Mouse (Mus musculus): ENCODE results near the gene Fscn3. TPM values are rescaled to one million over a fixed set of nuclear protein-coding genes. Genes with fewer than 3 reads are reported as not detected.

The Fscn3 gene
- not detected in 2 replicates for polyA plus RNA-seq (2016; fragmentation: Nextera tagmentation; extraction: Ambion mirVana)

GRCm38 (mm10) chr6:28427096-28427839 lies at the start of gene Fscn3:
Fscn3 (plus strand) TSS chr6:28427789.
- Histone ChIP-seq H3K27ac (no peak within 1 kb of the TSS), H3K4me1 (peaks cover 21% of the 10 kb centered on the region), H3K36me3 (peaks cover 21% of the 10 kb centered on the region), H3K9me3 (no peaks in the 10 kb centered on the region), H3K4me3 (no peak within 1 kb of the TSS), H3K27me3 (ENCODE audit: insufficient read depth, poor library complexity, severe bottlenecking) (no peaks in the 10 kb centered on the region)
- 81% methylated on average over 3 of the region's 3 CpGs for WGBS
- no peak for DNase-seq (ENCODE audit: low spot score)

GRCm38 (mm10) chr6:28381983-28382382 lies 45.6 kb upstream of the Fscn3 start:
- Histone ChIP-seq H3K36me3 (no peaks in the 10 kb centered on the region), H3K4me1 (no peaks in the 10 kb centered on the region), H3K27ac (no peak overlapping the region), H3K27me3 (ENCODE audit: insufficient read depth, poor library complexity, severe bottlenecking) (no peaks in the 10 kb centered on the region), H3K9me3 (no peaks in the 10 kb centered on the region), H3K4me3 (no peak overlapping the region)
- no peak for DNase-seq (ENCODE audit: low spot score)
- WGBS: 53% methylated on average over 4 of the region's 4 CpGs

- H3K36me3 ChIP-seq: no peaks in the 10 kb centered on the region
- no peaks in the 10 kb centered on the region for H3K27me3 ChIP-seq (ENCODE audit: insufficient read depth, poor library complexity, severe bottlenecking)
- 75% methylated on average over 3 of the region's 3 CpGs for WGBS
- H3K9me3 ChIP-seq: no peaks in the 10 kb centered on the region
- no peak for DNase-seq (ENCODE audit: low spot score)
- H3K27ac ChIP-seq: no peak overlapping the region
- H3K4me1 ChIP-seq: no peaks in the 10 kb centered on the region
- H3K4me3 ChIP-seq: no peak overlapping the region
Measured at GRCm38 (mm10) chr6:28385169-28385568, 42.4 kb upstream of the Fscn3 start.

DNA sequence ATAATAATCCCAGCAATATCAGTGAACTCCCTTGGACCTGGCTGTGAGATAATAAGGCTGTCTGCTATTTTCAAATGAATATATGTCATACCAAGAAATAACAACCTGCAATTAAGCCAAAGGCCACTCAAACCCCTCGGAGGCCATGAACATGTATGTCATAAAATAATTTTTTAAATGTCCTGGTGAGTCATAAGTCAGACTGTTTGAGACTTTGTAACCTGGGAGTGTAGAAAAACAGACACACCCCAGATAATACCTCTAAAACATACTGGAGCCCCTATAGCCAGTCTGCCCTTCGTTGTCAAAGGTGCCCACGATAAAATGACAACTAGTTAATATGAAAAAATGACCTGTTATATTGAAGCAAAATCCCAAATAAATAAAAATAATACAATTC lies 38.6 kb upstream of the Fscn3 start:
- Histone ChIP-seq H3K9me3 (no peaks in the 10 kb centered on the region), H3K27ac (no peak overlapping the region), H3K4me3 (no peak overlapping the region), H3K36me3 (no peaks in the 10 kb centered on the region), H3K4me1 (no peaks in the 10 kb centered on the region), H3K27me3 (ENCODE audit: insufficient read depth, poor library complexity, severe bottlenecking) (peaks cover 8% of the 10 kb centered on the region)
- DNase-seq (ENCODE audit: low spot score): no peak
- 76% methylated on average over 3 of the region's 3 CpGs for WGBS

GRCm38 (mm10) chr6:28396051-28396852 lies 31.3 kb upstream of the Fscn3 start:
- Histone ChIP-seq H3K36me3 (no peaks in the 10 kb centered on the region), H3K4me3 (peak overlapping the region; percentile 59; the same call in 1 of the 2 replicates), H3K4me1 (peaks cover 3% of the 10 kb centered on the region; the same call in 1 of the 2 replicates), H3K27ac (no peak overlapping the region), H3K27me3 (ENCODE audit: insufficient read depth, poor library complexity, severe bottlenecking) (peaks cover 49% of the 10 kb centered on the region), H3K9me3 (peaks cover 2% of the 10 kb centered on the region; the same call in 1 of the 2 replicates)
- WGBS: 29% methylated on average over 15 of the region's 15 CpGs
- no peak for DNase-seq (ENCODE audit: low spot score)

DNA sequence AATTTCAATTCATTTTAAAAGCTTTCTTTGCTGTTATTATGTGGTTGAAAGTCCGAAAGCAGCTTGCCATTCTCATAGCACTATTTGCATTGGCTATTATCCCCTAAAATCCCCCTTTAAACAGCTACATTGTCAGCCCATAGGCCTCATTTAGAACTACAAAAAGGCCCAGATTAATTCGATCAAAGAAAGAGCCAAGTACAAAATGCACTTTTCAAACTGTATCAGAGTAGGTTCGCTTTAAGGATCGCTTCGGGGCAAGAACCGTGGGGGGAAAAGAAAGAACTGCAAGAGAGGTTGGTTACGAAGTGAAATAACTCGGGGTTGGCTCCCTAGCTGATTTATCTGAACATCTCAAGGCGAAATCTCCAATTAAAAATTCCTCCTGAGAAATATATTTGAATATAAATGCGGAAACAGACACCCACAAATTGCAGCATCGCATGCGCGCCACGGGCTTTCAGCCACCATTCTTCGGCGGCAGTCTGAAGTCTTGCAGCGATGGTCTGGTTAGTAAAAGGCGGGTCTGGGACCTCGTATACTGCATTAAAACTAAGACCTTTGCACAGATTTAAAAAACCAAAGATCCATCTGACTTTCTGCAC lies 30.6 kb upstream of the Fscn3 start:
- no peak for DNase-seq (ENCODE audit: low spot score)
- peaks cover 2% of the 10 kb centered on the region; the same call in 1 of the 2 replicates for H3K9me3 ChIP-seq
- H3K27me3 ChIP-seq (ENCODE audit: insufficient read depth, poor library complexity, severe bottlenecking): peaks cover 49% of the 10 kb centered on the region

DNA sequence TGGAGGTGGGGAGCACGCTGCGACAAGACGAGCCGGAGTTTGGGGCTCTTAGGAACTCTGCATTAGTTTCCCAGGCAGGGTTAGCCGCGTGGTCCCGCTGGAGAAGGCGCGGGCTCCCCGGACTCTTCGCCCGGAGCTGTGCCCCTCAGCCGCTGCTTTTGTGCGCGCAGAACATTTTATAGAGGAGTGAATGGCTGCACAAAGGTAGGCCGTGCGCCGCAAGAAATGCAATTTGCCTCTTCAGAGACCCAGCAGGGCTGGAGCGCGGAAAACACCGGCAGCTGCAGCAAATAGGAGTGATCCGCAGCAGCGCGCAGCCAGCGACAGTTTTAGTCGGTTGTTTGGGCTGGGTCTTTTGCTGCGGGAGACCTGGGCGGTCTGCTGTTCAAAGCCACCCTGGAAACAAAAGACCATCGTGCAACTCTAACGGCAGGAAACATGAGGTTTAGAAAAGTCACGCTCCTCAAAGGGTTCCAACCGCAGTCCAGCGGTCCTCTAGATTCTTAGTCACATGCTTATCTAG lies 29.8 kb upstream of the Fscn3 start, which contains the start of gene Zfp800:
Gene Zfp800 (minus strand): TSS at position 325 of the 523 bp plus-strand sequence.
- H3K9me3 ChIP-seq: peaks cover 2% of the 10 kb centered on the region; the same call in 1 of the 2 replicates
- peak; percentile 77 for DNase-seq (ENCODE audit: low spot score)
- peaks cover 45% of the 10 kb centered on the region for H3K27me3 ChIP-seq (ENCODE audit: insufficient read depth, poor library complexity, severe bottlenecking)
- H3K27ac ChIP-seq: no peak within 1 kb of the TSS
- H3K36me3 ChIP-seq: no peaks in the 10 kb centered on the region
- under 1% methylated on average over 33 of the region's 33 CpGs for whole genome bisulfite sequencing
- H3K4me3 ChIP-seq: peak within 1 kb of the TSS; percentile 59
- H3K4me1 ChIP-seq: peaks cover 3% of the 10 kb centered on the region; the same call in 1 of the 2 replicates

More for the DNA sequence above, 30.6 kb upstream of the Fscn3 start:
- Histone ChIP-seq H3K4me3 (peak overlapping the region; percentile 59), H3K4me1 (peaks cover 3% of the 10 kb centered on the region; the same call in 1 of the 2 replicates), H3K36me3 (no peaks in the 10 kb centered on the region), H3K27ac (no peak overlapping the region)
- 4% methylated on average over 19 of the region's 19 CpGs for WGBS

DNA sequence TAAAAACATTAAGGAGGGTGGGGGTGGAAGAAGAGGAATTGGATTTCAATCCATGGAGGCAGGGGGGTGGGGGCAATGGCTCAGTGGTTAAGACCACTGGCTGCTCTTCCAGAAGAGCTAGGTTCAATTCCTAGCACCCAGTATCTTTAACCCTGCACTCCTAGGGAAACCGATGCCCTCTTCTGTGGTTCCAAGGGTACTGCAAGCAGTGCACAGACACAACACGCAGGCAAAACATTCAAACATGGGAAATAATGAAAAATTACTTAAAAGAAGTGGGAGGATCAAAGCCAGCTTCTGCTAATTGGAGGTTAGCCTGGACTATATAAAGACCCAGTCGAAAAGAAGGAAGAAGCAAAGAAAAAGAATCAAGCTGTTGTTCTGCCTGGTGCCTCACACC lies 28.9 kb upstream of the Fscn3 start:
- Histone ChIP-seq H3K9me3 (peaks cover 2% of the 10 kb centered on the region; the same call in 1 of the 2 replicates), H3K4me3 (no peak overlapping the region), H3K27me3 (ENCODE audit: insufficient read depth, poor library complexity, severe bottlenecking) (peaks cover 45% of the 10 kb centered on the region), H3K27ac (no peak overlapping the region), H3K36me3 (no peaks in the 10 kb centered on the region), H3K4me1 (peaks cover 3% of the 10 kb centered on the region; the same call in 1 of the 2 replicates)
- DNase-seq (ENCODE audit: low spot score): no peak
- WGBS: 82% methylated on average over 3 of the region's 3 CpGs

GRCm38 (mm10) chr6:28399791-28400190 lies 27.8 kb upstream of the Fscn3 start:
- Histone ChIP-seq H3K9me3 (peaks cover 2% of the 10 kb centered on the region; the same call in 1 of the 2 replicates), H3K27ac (no peak overlapping the region), H3K36me3 (no peaks in the 10 kb centered on the region), H3K27me3 (ENCODE audit: insufficient read depth, poor library complexity, severe bottlenecking) (peaks cover 36% of the 10 kb centered on the region), H3K4me1 (peaks cover 3% of the 10 kb centered on the region; the same call in 1 of the 2 replicates), H3K4me3 (no peak overlapping the region)
- no peak for DNase-seq (ENCODE audit: low spot score)
- 85% methylated on average over 4 of the region's 4 CpGs for WGBS

DNA sequence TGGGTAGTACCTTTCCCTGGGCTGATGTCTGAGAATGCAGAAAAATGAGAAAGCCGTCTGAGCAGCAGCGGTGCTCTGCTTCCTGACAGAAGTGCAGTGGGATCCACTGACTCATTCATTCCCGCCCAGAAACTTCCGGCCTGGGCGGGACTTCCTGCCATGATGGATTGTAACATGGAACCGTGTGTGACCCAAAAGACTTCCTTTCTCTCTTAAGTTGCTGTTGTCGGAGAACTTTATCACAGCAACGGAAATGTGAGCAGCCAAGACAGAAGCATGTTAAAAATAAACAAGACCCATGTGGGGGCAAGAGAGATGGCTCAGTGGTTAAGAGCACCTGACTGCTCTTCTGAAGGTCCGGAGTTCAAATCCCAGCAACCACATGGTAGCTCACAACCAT lies 17.5 kb upstream of the Fscn3 start:
- 0 out of 2 replicates have a peak, but pooled peaks cover under 1% of the 10 kb centered on the region for H3K36me3 ChIP-seq
- H3K9me3 ChIP-seq: no peaks in the 10 kb centered on the region
- no peak for DNase-seq (ENCODE audit: low spot score)
- WGBS: 65% methylated on average over 9 of the region's 9 CpGs
- H3K27me3 ChIP-seq (ENCODE audit: insufficient read depth, poor library complexity, severe bottlenecking): no peaks in the 10 kb centered on the region
- H3K27ac ChIP-seq: no peak overlapping the region
- no peaks in the 10 kb centered on the region for H3K4me1 ChIP-seq
- H3K4me3 ChIP-seq: no peak overlapping the region

GRCm38 (mm10) chr6:28411236-28411635 lies 16.4 kb upstream of the Fscn3 start:
- H3K4me1 ChIP-seq: no peaks in the 10 kb centered on the region
- H3K9me3 ChIP-seq: no peaks in the 10 kb centered on the region
- 75% methylated on average over 2 of the region's 2 CpGs for WGBS
- peaks cover 10% of the 10 kb centered on the region for H3K36me3 ChIP-seq
- DNase-seq (ENCODE audit: low spot score): no peak
- H3K4me3 ChIP-seq: no peak overlapping the region
- H3K27ac ChIP-seq: no peak overlapping the region
- no peaks in the 10 kb centered on the region for H3K27me3 ChIP-seq (ENCODE audit: insufficient read depth, poor library complexity, severe bottlenecking)

- Histone ChIP-seq H3K9me3 (no peaks in the 10 kb centered on the region), H3K4me1 (peaks cover 24% of the 10 kb centered on the region), H3K27me3 (ENCODE audit: insufficient read depth, poor library complexity, severe bottlenecking) (no peaks in the 10 kb centered on the region), H3K36me3 (peaks cover 36% of the 10 kb centered on the region), H3K4me3 (no peak overlapping the region), H3K27ac (no peak overlapping the region)
- DNase-seq (ENCODE audit: low spot score): no peak
- WGBS: 81% methylated on average over 4 of the region's 4 CpGs
Measured at GRCm38 (mm10) chr6:28416981-28417380, 10.6 kb upstream of the Fscn3 start.
